Mouse (Mus musculus) testis, postnatal 14 days (tissue): ENCODE data around the gene Ddc.

ENCODE experiments used
- DNase-seq: peaks from one replicate; pipeline ENCODE4 v3.0.0; 2021; ENCODE audit warnings: low spot score

The Ddc gene

DNA sequence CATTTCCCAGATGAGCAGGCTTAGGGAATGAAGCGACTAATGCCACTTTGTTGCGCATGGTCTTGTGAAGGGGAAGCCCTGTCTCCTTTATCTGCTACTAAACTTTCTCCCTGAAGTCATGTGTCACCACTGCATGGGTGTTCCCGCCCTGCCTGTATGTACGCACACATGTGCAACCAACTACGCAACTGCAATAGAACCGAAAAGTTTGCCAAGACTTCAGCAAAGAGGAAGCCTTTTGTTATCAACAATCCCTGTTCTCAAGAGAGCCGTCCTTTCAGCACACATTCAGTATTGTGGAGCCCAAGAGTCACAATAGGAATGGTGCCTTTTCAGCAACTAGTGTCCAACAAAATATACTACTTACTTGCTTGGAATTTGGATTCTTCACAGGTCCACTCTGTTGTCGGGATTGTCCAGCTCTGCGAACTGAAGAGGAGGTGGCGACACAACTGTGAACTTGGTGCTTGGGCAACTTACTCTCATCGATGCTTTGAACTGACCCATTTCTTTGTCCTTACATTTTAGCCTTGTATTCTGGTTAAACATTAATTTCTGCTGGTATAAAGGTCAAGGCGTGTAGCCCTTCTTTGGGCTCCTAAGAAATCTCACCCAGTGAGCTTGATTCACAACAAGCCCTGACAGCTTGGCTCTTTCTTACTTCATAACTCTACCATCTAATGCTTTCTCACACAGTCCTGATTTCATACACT is at the start of gene Ddc:
Ddc (minus strand) TSS at position 500 of the 713 bp plus-strand sequence.
- no peak for DNase-seq

DNA sequence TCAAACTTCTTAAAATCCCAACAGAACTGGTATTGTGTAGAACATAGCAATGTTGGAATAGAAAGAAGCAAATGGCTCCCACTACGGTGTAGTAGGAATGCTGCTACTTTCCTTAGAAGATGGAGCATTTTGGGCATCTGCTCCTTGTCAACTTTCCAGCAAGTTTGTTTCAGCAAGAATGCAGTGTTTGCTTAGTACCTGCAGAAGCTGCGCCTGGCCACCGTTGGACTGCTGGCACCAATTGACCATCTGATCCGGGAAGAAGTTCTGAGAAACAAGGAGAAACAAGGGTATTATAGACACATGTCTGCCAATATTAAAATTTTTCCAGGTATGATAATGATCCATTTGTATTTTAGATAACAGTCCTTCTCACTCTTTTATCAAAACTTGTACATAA is 47.8 kb upstream of the Ddc start:
- no peak for DNase-seq

DNA sequence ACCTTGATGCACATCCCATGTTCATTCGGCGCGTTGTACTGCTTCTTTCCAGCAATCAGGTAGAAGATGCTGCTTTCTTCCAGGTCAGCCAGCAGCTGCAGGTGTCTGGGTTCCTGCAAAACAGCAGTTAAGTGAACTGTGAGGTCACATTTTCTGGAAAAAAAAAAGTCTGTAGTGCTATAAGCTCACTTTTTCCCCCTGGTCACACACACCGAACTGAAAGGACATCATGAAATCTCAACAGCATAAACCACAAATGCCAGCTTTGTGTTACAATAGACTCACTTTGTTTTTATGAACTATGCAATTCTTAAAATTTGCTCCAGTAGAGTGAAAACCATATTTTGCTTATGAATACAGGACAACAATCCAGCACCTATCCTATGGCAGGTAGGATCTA is 46.9 kb upstream of the Ddc start:
- no peak for DNase-seq

DNA sequence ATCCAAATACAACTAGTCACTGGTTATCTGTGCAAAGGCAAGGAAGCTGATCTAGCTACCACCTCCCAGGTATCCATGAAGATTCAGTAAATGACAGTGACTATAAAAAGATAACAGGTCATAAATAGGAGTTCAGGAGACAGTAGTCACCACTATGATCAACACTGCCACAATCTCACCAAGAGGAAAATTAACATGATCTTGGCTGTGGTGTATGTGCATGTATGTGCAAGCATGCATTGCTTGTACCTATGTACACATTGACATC is 46.1 kb upstream of the Ddc start:
- DNase-seq: no peak

DNA sequence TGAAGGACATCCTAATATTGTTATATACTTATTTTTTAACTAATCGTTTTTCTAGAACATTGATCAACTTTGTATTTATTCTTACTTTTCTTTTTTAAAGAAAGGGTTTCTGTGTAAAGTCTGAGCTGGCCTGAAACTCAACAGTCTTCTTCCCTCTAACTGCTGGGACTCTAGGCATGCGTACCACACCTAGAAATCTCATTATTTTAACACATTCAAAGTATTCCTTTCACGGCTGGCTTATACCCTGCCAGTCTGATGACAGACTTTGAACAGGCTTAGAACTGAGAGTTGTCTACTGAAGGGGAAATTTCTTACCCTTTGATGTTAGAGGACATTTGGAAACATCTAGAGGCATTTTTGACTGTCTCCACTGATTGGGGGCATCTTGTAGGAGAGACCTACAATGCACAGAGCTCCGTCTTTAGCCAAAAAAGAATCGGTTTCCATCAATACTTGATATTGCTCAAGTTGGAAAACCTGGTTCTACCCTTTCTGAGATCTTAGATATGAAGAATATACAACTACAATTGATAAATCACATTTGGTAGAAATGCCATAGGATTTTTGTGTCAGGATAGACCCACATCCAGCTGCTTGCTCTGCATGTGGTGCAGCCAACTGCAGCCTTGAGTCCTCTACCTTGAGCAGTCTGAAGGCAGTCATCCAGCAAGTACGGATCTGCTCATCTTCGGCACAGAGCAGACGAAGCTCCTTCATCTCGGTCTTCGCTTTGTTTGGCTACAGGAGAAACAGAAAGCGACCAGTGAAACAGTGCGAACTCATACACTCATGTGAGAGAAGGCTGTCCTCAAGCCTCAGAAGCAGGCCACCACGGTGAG is 45.5 kb upstream of the Ddc start:
- DNase-seq: no peak

DNA sequence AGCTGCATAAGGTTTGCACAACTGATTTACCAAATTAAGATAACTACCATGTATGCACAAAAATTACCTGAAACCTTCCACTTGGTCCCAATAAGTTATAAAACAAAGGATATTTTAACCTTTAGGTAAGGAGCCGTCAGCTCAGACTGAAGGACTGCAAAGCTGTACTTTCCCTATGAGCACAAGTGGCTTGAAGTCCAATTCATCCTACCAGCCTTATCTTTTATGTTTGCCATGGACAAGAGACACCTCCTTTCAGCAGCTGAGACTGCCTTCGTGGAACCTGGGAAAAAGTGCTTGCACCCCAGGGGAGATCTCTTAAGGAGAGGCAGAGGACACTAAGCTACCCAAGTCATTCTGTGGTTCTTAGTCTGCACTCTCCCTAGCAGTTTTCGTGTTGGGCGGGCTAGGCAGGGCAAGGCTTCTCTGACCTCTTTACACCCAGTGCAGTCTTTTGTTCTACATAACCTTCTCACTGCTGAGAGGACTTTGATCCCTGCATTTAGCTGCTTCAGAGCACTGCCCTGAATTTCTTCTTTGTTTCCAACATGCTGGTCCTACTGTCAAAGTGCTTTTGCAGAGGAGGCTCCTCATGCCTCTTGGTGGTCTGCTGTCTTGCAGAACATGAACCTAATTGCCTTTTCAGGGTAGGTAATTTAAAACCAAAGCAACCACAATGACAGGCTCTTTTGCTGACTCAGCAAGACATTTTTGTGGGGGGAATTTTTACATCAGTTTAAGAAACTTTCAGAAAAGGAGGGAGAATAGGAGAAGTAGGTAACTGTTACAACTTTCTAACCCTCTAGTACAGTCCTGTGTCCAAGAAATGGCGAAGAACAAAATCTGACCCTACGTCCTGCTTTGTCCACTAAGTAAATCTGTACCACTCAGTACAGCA is 44.6 kb upstream of the Ddc start:
- no peak for DNase-seq

DNA sequence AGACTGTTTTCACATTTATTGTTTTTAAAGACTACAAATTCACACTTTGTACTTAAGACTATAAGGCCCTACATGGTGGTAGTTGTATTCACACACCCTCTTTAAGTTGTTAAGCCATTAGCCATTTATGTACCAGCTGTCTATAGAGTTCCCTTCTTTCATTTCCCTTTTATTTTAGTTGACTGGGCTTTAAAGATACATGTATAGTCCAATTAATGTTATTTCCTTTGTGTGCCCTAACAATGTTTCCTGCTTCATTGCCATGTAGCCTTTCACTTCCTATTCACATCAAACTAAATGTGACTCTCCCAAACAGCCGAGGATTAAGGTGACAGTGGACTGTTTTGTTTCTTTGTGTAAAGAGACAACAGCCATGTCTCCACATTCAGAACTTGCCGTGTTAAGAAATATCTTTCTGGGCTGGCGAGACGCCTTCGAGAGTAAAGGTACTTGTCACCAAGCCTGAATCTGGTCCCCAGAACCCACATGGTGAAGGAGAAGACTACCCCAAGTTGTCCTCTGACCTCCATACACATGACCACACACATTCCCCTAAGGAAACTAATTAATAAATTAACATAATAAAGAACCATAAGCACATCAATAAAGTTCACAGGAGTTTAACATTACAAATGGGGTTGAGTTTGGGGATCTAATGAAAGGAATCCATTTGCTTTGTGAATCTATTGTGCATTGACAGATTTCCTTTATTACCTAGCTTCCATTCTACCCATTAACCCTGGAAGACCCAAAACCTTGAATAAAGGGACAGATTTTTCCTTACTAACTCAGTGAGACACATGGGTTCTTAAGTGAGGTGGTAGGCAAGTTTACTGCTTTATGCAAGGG is 43.1 kb upstream of the Ddc start:
- DNase-seq: no peak

DNA sequence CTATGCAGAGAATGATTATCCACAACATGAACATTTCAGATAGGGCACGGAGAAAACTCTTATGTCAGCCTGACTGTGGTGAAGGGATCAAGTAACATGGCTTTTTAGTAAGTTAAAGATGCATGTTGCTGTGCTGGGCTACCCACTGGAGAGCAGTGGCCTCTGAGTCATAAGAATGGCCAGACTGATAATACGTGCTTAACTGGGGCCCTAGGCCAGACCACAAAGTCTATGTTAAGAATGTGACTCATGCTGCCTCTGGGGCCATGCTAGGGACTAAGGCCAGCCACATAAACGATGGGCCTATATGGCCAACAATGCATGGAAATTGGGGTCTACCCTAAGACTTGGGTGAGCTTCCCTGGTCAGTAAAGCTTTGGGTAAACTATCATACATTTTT is 41.7 kb upstream of the Ddc start:
- DNase-seq: no peak

DNA sequence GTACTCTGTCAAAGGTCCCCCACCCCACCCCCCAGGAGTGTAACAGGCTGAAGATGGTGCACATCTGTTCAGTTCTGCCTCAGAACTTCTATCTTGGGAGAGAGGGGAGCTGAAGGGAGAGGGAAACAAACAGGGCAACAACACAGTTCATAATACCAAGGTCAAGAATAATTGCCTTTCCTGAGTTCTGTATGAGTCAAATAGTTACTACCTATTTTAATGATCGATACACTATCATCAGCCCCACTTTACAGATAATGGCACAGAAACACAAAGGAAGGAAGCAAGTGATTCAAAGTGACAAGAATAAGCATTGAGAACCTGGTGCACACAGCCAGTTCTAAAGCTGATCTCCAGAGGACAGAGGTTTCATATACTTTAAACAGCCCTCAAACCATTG is 40.6 kb upstream of the Ddc start:
- no peak for DNase-seq

DNA sequence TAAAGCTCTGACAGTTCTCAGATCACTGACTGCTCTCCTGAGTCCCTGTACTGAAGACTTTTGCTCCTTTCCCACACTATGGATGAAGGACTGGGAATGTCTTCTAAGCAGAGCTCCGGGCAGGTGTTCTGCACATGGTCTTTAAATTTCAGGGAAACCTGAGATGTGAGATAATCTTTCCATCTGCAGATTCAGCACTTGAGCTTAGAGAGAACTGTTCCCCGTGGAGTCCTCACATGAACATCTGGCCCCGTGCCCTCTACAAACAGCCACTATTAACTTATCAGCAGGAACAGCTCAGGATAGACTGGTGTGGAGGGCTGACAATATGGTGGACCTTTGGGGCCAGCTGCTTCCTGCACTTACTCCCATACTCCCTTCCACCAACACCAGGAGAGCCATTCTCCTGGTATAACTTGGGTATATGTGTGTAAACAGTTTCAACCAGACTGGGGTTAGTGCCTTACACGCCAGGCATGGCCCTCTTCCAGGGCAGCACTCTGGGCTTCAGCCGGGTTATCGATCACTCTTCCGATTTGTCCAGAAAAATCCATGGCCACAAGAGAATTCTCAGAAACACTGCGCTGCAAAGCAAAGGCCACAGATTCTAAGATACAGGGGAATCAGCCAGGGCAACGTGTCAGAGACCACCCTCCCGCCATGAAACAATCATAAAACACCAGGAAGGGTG is 39.5 kb upstream of the Ddc start:
- DNase-seq: no peak

DNA sequence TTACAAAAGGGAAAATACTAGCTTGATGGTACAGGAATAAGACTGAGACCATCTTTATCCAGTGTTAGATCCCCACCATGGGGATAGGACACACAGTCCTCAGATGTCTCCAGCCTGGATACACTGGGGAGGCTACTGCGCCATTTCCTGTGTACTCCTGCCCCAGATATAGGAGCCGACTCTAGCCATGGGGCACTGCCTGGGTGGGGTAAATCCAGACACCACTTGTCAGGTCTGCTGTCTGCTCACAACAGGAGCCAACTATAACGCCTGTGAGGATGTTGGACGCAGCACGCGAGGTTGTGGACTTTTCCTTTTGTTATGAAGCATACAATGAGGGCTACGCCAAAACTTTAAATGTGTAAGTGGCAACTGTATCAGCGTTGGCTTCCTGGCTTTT is 36.9 kb upstream of the Ddc start:
- no peak for DNase-seq

DNA sequence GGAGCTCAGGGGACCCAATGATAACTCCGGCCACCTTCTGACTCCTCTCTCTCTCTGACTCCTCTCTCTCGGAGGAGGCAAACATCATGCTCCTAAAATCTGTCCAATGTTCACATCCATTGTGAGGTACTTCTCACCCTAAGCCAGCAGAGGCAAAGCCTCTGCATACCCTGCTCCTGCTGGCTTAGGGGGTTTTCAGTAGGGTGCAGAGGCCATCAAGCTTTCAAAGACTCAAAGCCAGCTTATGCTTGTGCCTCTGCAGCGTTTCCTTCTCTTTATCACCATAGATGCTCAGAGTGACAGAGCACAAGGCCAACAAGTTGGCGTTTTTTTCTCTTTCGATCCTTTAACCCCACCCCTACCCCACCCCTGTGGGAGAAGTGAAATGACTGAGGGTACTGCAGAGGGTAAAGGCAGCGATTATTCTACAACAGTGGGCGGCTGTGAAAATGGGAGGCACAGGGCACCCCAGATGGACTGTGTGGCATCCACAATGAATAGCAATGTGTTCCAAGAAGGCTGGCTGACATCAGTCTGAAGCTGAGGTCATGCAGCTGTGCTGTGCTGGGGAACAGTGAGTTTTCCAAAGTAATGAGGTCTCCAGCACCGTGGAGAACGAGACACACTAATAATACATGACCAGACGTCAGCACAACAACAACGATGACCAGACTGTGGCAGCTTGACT is 34.3 kb upstream of the Ddc start:
- DNase-seq: no peak

DNA sequence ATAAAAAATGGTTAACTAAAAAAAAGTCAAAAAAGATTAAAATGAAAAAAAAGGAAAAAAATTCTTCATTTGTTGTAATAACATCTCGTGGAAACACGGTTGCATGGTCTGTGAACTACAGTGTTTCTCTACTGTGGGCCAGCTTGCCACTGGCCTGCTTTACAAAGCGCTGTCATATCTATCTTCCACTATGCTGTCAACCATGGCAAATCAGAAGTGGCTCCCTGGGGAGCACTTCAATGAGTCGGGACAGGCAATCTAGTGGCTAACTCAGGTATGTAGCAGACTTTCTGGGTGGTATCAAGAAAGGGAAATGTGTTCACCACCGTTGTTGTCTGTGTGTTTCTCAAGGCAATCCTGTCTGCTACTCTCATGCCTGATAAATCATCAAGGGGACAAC is 33.7 kb upstream of the Ddc start:
- DNase-seq: no peak

DNA sequence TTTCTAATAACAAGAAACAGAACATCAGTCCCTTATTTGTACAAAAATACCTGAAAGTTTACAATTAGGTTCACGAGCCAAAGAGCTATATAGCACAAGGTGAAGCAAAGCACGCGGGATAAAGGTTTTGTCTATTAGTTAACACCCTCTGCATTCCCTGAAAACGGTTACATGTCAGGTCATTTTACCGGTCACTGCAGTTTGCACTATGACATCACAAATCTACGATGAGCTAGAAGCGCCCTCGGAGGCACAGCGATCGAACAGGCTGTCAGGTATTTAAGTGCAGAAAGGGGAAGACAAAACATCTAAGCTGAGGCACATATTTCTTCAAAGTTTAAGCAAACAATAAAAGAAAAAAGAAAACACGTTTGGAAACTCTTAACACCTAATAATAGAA is 32.6 kb upstream of the Ddc start:
- no peak for DNase-seq

DNA sequence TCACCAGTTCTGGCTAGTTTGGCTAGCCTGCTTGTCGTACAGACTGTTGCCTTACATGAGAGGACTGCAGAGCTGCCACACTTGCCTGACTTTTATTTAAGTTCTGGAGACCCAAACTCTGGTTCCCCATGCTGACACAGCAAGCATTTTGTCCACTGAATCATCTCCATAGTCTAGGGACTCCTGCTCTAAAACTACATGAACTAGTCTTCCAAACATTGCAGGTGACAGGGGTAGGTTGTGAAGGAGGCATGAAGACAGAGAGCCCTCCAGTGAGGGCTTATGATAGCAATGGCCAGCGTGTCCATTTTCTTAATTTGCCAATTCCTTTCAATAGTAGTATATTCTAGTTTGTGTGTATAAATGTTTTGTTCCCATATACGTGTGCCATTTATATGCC is 31.1 kb upstream of the Ddc start:
- no peak for DNase-seq

DNA sequence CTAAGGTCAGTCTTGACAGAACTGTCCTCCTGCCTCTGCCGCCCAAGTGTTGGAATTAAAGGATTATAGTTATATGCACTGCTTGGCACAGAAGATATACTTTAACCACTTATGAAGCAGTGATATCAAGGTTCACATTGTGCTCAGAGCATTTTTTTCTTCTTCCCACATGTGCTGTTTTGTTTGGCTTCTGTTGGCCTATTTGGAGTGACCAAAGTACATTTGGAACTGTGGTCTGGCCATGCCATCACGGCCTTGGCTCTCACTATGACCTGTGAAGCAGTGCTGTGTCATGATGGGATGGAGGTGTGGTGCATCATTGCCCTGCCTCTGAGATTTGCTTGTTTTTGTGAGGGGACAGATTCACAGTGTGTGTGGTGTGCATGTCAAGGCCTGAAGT is 30.6 kb upstream of the Ddc start:
- no peak for DNase-seq

DNA sequence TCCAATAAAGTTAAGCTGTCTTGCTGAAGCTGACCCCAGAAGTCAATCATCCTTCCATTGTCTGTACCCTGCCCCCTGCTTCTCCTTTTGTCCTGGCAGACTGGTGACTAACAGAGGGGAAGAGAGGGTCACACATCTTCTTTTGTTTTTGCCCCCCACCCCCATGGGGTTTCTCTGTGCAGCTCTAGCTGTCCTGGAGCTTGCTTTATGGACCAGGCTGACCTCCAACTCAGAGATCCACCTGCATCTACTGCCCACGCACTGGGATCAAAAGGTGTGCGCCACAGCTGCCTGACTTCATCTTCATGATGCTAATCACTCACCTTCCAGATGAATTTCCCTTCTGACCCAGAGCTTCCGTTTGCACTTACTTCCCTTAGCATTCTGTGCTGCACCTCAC is 26.0 kb upstream of the Ddc start:
- DNase-seq: no peak

DNA sequence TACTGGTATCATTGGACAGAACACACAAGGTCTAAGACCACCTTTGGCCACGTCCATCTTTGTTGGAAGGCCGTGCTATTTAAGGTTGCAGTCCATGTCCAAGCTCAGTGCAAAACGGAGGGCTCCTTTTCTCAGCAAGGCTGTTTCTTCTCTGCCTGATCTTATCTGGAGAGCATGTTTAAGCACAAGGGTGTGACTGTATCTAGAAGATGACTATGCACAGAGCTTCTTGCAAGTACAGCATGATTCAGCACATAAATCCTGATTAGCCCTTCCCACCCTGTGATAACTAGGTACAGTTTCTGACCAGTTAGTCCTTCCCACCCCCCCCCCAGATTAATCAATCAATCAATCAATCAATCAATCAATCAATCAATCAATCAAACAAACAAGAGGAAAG is 25.4 kb upstream of the Ddc start:
- DNase-seq: no peak

DNA sequence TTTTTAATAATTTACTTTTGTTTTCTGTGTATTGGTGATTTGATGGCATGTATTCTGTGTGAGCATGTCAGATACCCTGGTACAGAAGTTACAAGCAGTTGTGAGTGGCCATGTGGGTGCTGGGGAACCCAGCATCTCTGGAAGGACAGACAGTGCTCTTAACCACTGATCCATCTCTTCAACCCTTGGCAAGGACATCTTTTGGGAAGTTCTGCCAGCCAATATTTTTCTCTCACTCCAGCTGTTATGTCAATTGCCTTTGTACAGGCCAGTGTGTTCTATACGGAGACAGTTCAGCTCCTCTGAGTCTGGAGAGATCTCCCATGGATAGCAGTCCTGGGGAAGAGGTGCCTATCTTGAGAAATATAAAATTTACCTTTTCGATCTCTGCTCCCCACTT is 24.2 kb upstream of the Ddc start:
- no peak for DNase-seq

DNA sequence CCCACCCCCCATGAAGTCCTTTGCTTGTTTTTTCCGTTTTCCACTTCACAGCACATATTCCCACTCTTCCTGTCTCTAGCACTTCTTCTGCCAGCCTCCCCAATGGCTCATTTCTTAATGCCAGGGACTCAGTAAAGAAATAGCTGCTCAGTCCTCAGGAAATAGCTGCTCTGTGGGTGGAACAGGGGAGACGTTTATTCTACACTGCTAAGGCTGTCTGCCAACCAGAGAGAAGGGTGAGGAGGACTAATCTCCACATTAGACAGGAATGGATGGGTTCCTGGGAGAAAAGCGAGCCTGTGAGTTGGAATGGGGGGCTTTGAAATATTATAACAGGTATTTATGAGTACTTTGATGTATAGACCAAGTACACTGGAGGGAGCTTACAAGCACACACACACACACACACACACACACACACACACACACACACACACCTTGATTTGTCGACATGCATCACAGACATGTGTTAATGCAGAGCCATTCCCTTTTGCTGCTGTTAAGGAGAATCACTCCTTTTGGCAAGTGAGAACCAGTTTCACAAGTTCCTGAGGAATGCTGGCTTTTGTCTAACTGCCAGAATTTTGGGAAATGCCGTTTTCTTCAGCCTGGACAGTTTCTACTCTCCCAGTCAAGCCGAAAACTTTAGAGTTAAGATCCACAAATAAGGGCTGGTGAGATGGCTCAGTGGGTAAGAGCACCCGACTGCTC is 9.9 kb upstream of the Ddc start:
- no peak for DNase-seq
